Mouse (Mus musculus) neural tube, embryonic 11.5 days (tissue): ENCODE measurements around the gene Apbb1ip. TPM values are rescaled to one million over a fixed set of nuclear protein-coding genes. Genes with fewer than 3 reads are reported as not detected.

Source experiments
- ATAC-seq: fragments of 200-750 bp; cut with Nextera tagmentation; 2 replicates; pipeline ENCODE4 v1.8.0; 2017; ENCODE audit warnings: moderate number of reproducible peaks, mild to moderate bottlenecking, moderate TSS enrichment, moderate library complexity; ENCODE audit not compliant: insufficient read depth, low FRiP score, low TSS enrichment
- DNase-seq: peaks from one replicate; pipeline ENCODE4 v3.0.0-alpha.2; 2015; ENCODE audit warnings: low spot score
- H3K27ac ChIP-seq: fragments of 300-500 bp; sonication (generic); 2 replicates; pipeline ENCODE4 v1.5.1; 2014; ENCODE audit warnings: low read depth, mild to moderate bottlenecking, low read length
- H3K27me3 ChIP-seq: fragments of 300-500 bp; sonication (generic); 2 replicates; pipeline ENCODE4 v1.6.1; 2014; ENCODE audit warnings: mild to moderate bottlenecking, low read length, mixed read lengths; ENCODE audit not compliant: control insufficient read depth, insufficient read depth
- H3K36me3 ChIP-seq: fragments of 300-500 bp; sonication (generic); 2 replicates; pipeline ENCODE4 v1.6.1; 2014; ENCODE audit warnings: mild to moderate bottlenecking, low read length, moderate library complexity, mixed read lengths; ENCODE audit not compliant: control insufficient read depth, insufficient read depth
- H3K4me1 ChIP-seq: fragments of 300-500 bp; sonication (generic); 2 replicates; pipeline ENCODE4 v1.6.1; 2014; ENCODE audit warnings: low read length, mixed read lengths; ENCODE audit not compliant: control insufficient read depth, insufficient read depth
- H3K4me2 ChIP-seq: fragments of 300-500 bp; sonication (generic); 2 replicates; pipeline ENCODE4 v1.6.1; 2014; ENCODE audit warnings: low read depth, mild to moderate bottlenecking, moderate library complexity
- H3K4me3 ChIP-seq: fragments of 300-500 bp; sonication (generic); 2 replicates; pipeline ENCODE4 v1.5.1; 2014; ENCODE audit warnings: low read depth, low read length
- H3K9ac ChIP-seq: fragments of 300-500 bp; sonication (generic); 2 replicates; pipeline ENCODE4 v1.6.1; 2014; ENCODE audit warnings: mild to moderate bottlenecking, low read length
- H3K9me3 ChIP-seq: fragments of 300-500 bp; sonication (generic); 2 replicates; pipeline ENCODE4 v1.6.1; 2016; ENCODE audit warnings: low read length; ENCODE audit not compliant: control insufficient read depth
- WGBS: fragments of 180-500 bp; shearing (Covaris S2); extraction: QIAGEN DNeasy Blood & Tissue Kit; methylation state at CpG from one replicate; pipeline ENCODE4 v1.1.7; 2014; 5-methylcytosine and 5-hydroxymethylcytosine counted together
- polyA plus RNA-seq: library from polyadenylated mRNA; unstranded; fragments of >200 nt; fragmentation: Nextera tagmentation; extraction: Ambion mirVana; gene quantifications from 2 replicates; pipeline ENCODE4 v1.2.1, GENCODE M21; 2014

Apbb1ip gene
- polyA plus RNA-seq, 1 experiment from 2014 or later, result 0.27 TPM

DNA sequence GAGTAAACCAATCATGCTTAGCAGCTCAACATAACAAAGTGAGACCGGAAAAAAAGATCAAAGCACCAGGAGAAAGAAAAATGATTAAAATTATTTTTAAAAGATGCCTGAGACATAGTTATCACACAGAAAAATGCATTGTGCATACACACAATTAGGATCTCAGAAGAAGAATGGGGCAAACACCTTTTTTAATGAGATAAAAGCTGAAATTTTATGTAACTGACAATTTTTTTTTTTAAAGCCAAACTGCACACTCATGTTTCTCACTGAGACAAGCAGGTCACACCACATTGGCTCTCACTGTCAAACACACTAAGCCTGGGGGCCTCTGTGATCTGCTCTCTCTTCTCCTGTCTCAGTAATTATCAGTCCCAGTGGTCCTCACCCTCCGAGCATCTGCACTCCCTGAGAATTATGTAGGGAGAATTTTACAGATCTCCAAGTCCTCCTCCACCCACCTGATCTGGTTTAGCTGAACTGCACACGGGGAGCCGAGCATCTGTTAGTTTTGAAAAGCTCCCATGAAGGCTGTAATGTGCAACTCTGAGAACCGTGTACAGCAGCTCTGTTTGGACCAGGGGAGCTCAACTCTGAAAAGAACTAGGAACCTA is 9.0 kb upstream of the Apbb1ip start:
- Histone ChIP-seq H3K9ac (no peak overlapping the region), H3K4me3 (no peak overlapping the region), H3K27ac (no peak overlapping the region), H3K27me3 (no peaks in the 10 kb centered on the region), H3K4me2 (no peak overlapping the region), H3K36me3 (no peaks in the 10 kb centered on the region), H3K4me1 (no peaks in the 10 kb centered on the region), H3K9me3 (no peaks in the 10 kb centered on the region)
- no peak for DNase-seq
- ATAC-seq, result no peak
- whole genome bisulfite sequencing, result 81% methylated on average over 5 of the region's 5 CpGs

DNA sequence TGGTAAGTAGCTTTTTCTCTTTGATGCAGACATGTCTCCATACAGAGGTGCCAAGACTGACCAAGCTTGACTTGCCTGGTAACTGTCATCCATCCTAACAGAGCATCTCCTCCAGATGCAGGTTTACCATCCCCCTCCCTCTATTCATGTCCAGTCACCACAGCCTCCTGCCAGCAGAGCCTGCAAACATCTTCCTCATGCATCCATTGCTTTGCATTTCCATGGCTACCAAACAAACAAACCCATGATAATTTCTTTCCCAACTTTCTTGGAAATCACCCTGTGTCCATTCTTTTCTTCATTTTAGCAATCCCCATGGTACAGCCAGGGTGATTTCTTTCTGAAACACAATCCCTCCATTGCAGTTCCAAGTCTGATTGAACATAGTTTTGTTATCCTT is 2.6 kb upstream of the Apbb1ip start:
- Histone ChIP-seq H3K9ac (no peak overlapping the region), H3K27ac (no peak overlapping the region), H3K9me3 (no peaks in the 10 kb centered on the region), H3K4me2 (no peak overlapping the region), H3K4me1 (no peaks in the 10 kb centered on the region), H3K36me3 (no peaks in the 10 kb centered on the region), H3K27me3 (no peaks in the 10 kb centered on the region), H3K4me3 (no peak overlapping the region)
- ATAC-seq, result no peak
- no peak for DNase-seq

DNA sequence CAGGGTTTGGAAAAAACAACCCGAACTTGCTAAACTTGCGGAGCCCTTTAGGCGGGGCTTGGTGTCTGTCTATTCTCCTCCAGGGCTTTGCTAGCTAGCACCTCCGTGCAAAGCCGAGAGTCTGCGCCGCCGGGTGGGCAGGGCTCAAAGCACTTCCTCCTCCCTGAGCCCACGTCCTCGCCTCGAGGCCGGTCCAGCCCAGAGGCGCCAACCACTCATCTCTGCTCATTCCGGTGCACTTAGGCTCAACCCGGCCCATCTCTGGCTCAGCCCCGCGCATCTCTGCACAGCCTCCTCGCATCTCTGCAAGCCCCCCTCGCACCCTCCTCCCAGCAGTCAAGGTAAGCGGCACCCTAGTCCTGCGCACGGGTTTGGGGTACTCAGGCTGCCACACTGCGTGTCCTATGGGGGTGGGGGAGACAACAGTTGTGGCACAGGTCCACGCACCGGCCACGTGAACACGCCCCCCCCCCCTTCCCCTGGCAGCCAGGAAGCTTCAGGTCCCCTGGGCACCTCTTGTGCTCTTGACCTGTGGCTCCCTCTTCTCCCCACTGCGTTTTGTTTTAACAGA is 372 bp downstream of the Apbb1ip start:
- Histone ChIP-seq H3K4me3 (peak overlapping the region; percentile 30), H3K9me3 (no peaks in the 10 kb centered on the region), H3K9ac (peak overlapping the region; percentile 40), H3K36me3 (no peaks in the 10 kb centered on the region), H3K27me3 (no peaks in the 10 kb centered on the region), H3K27ac (no peak overlapping the region), H3K4me1 (no peaks in the 10 kb centered on the region), H3K4me2 (peak overlapping the region; percentile 75)
- DNase-seq (peak; percentile 67), ATAC-seq (peak; percentile 63)
- under 1% methylated on average over 27 of the region's 28 CpGs for WGBS

DNA sequence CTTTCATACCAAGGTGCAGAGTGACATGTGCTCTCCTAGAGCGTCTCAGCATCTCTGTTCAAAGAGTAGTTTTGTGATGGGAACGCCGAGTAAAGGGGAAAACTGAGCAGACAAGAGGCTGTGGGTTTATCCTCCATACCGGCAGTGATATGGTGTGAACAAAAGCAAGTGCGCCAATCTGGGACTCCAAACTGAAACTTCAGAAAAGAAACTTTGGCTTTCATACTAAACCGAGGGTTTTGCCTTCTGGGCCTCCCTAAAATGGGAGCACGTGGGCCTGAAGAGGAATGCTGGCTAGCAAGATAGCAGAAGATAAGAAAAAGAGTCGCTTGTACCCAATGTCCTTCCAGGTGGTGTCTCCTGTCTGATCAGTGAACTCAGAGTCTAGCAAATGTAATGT is 1.3 kb downstream of the Apbb1ip start:
- no peak overlapping the region for H3K9ac ChIP-seq
- ATAC-seq (no peak), DNase-seq (no peak)
- H3K9me3 ChIP-seq, result no peaks in the 10 kb centered on the region
- H3K27me3 ChIP-seq, result no peaks in the 10 kb centered on the region
- H3K36me3 ChIP-seq, result no peaks in the 10 kb centered on the region
- H3K4me2 ChIP-seq, result no peak overlapping the region
- H3K4me1 ChIP-seq, result no peaks in the 10 kb centered on the region
- H3K4me3 ChIP-seq, result no peak overlapping the region
- 60% methylated on average over 8 of the region's 8 CpGs for WGBS
- no peak overlapping the region for H3K27ac ChIP-seq

- ATAC-seq (no peak), DNase-seq (no peak)
- no peak overlapping the region for H3K9ac ChIP-seq
- WGBS, result 89% methylated on average over 3 of the region's 3 CpGs
- no peak overlapping the region for H3K4me3 ChIP-seq
- H3K9me3 ChIP-seq, result no peaks in the 10 kb centered on the region
- no peak overlapping the region for H3K4me2 ChIP-seq
- no peaks in the 10 kb centered on the region for H3K4me1 ChIP-seq
- no peaks in the 10 kb centered on the region for H3K27me3 ChIP-seq
- no peaks in the 10 kb centered on the region for H3K36me3 ChIP-seq
- H3K27ac ChIP-seq, result no peak overlapping the region
Observed at GRCm38 (mm10) chr2:22775681-22776080, 1.8 kb downstream of the Apbb1ip start.

DNA sequence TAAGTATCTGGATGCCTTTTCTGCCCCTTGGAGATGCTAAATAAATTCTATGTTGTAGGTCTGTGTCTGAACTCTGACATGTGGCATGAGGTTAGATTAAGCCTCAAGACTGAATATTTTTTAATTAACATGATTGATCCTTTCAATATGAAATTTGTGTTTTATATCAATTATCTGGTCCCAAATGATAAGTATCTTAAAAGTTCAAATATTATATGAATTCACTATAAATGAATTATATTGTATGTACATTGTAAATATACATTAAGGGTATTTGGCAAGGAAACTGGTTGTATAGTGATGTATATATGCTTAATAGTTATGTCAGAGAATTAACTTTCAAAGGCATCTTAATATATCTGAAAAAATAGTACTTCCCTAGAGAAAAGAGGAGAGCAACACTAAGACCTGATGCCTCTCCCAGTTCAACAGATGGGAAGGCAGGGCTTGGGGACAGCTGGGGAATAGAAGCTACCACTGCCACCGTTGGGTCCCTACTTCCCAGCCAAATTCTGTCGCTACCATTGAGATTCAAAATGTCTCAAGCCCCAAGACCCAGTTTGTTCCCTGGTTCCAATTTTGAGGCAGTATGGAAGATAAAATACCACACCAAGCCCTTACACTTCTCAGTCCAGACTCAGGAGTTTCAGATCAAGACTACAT is 2.8 kb downstream of the Apbb1ip start:
- Histone ChIP-seq H3K9me3 (no peaks in the 10 kb centered on the region), H3K27ac (no peak overlapping the region), H3K4me2 (no peak overlapping the region), H3K4me3 (no peak overlapping the region), H3K4me1 (no peaks in the 10 kb centered on the region), H3K27me3 (no peaks in the 10 kb centered on the region), H3K36me3 (no peaks in the 10 kb centered on the region), H3K9ac (no peak overlapping the region)
- ATAC-seq (no peak), DNase-seq (no peak)
- 68% methylated on average over 2 of the region's 2 CpGs for WGBS

- H3K4me1 ChIP-seq, result no peaks in the 10 kb centered on the region
- no peaks in the 10 kb centered on the region for H3K9me3 ChIP-seq
- H3K9ac ChIP-seq, result no peak overlapping the region
- no peak for DNase-seq
- WGBS, result 96% methylated on average over 3 of the region's 3 CpGs
- H3K27me3 ChIP-seq, result no peaks in the 10 kb centered on the region
- no peak overlapping the region for H3K4me2 ChIP-seq
- H3K4me3 ChIP-seq, result no peak overlapping the region
- no peak for ATAC-seq
- H3K27ac ChIP-seq, result no peak overlapping the region
- no peaks in the 10 kb centered on the region for H3K36me3 ChIP-seq
Observed at GRCm38 (mm10) chr2:22777757-22778156, 3.9 kb downstream of the Apbb1ip start.

GRCm38 (mm10) chr2:22780884-22781283 is 7.0 kb downstream of the Apbb1ip start:
- Histone ChIP-seq H3K36me3 (no peaks in the 10 kb centered on the region), H3K4me3 (no peak overlapping the region), H3K9me3 (no peaks in the 10 kb centered on the region), H3K27me3 (no peaks in the 10 kb centered on the region), H3K27ac (no peak overlapping the region), H3K4me1 (no peaks in the 10 kb centered on the region), H3K9ac (no peak overlapping the region), H3K4me2 (no peak overlapping the region)
- WGBS, result 81% methylated on average over 1 of the region's 1 CpGs
- DNase-seq (no peak), ATAC-seq (no peak)

GRCm38 (mm10) chr2:22781387-22782009 is 7.6 kb downstream of the Apbb1ip start:
- Histone ChIP-seq H3K9ac (no peak overlapping the region), H3K36me3 (no peaks in the 10 kb centered on the region), H3K9me3 (no peaks in the 10 kb centered on the region), H3K4me2 (no peak overlapping the region), H3K4me3 (no peak overlapping the region), H3K27ac (no peak overlapping the region), H3K4me1 (no peaks in the 10 kb centered on the region), H3K27me3 (no peaks in the 10 kb centered on the region)
- 73% methylated on average over 4 of the region's 4 CpGs for WGBS
- no peak for DNase-seq
- ATAC-seq, result no peak
